Mouse (Mus musculus): ENCODE measurements around the gene Nr5a2. TPM values are rescaled to one million over a fixed set of nuclear protein-coding genes. Genes with fewer than 3 reads are reported as not detected.
A peak's percentile ranks its signal among the peaks of the same experiment; 100 is the strongest.

Gene Nr5a2
- polyA plus RNA-seq, 1 experiment from 2014 or later = 0.24 TPM

GRCm38 (mm10) chr1:136958185-136958584 lies 2.1 kb downstream of the Nr5a2 start:
- 0% methylated on average over 11 of the region's 13 CpGs for WGBS
- H3K27me3 ChIP-seq (ENCODE audit: poor library complexity, severe bottlenecking) = peaks cover 76% of the 10 kb centered on the region
- peaks cover 20% of the 10 kb centered on the region for H3K4me1 ChIP-seq
- H3K4me3 ChIP-seq = peak overlapping the region; percentile 29
- H3K27ac ChIP-seq = no peak overlapping the region
- no peaks in the 10 kb centered on the region for H3K36me3 ChIP-seq (replicated peaks)
- H3K9me3 ChIP-seq = no peaks in the 10 kb centered on the region
- DNase-seq (ENCODE audit: extremely low spot score, low spot score) = peak; percentile 42

- 8% methylated on average over 8 of the region's 8 CpGs for WGBS
- DNase-seq (ENCODE audit: extremely low spot score, low spot score) = no peak
Observed at GRCm38 (mm10) chr1:136957696-136958095, 2.6 kb downstream of the Nr5a2 start.

DNA sequence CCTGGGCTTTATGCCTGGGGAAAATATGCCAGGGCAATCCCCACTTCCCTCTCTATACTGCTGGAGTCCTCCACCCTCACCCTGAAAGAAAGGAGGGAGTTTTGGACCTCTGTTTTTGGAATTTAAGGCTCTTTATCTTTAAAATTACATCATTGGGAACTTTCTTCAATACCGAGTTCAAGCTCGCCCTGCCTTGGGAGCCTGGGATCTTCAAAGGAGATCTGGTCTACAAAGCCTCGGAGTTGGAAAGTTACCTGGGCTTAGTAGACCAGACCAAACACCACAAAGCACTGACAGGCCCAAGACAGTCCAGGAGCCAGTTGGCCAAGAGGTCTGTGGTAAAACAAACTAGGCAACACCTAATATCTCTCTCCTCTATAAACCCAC lies 6.1 kb downstream of the Nr5a2 start:
- Histone ChIP-seq H3K9me3 (peaks cover 4% of the 10 kb centered on the region; the same call in 1 of the 2 replicates), H3K27me3 (ENCODE audit: poor library complexity, severe bottlenecking) (peaks cover 100% of the 10 kb centered on the region), H3K4me3 (no peak overlapping the region), H3K4me1 (peaks cover 42% of the 10 kb centered on the region), H3K27ac (no peak overlapping the region), H3K36me3 (replicated peaks) (no peaks in the 10 kb centered on the region)
- no peak for DNase-seq (ENCODE audit: extremely low spot score, low spot score)
- 10% methylated on average over 3 of the region's 3 CpGs for WGBS

More at GRCm38 (mm10) chr1:136957696-136958095, 2.6 kb downstream of the Nr5a2 start:
- Histone ChIP-seq H3K4me1 (peaks cover 25% of the 10 kb centered on the region), H3K9me3 (no peaks in the 10 kb centered on the region), H3K27ac (no peak overlapping the region), H3K36me3 (replicated peaks) (no peaks in the 10 kb centered on the region), H3K4me3 (no peak overlapping the region), H3K27me3 (ENCODE audit: poor library complexity, severe bottlenecking) (peaks cover 81% of the 10 kb centered on the region)

GRCm38 (mm10) chr1:136953444-136954107 lies 6.7 kb downstream of the Nr5a2 start:
- no peak overlapping the region for H3K27ac ChIP-seq
- peaks cover 100% of the 10 kb centered on the region for H3K27me3 ChIP-seq (ENCODE audit: poor library complexity, severe bottlenecking)
- H3K9me3 ChIP-seq = peaks cover 4% of the 10 kb centered on the region; the same call in 1 of the 2 replicates
- H3K4me1 ChIP-seq = peaks cover 43% of the 10 kb centered on the region
- H3K36me3 ChIP-seq (replicated peaks) = no peaks in the 10 kb centered on the region
- DNase-seq (ENCODE audit: extremely low spot score, low spot score) = no peak
- H3K4me3 ChIP-seq = no peak overlapping the region
- 1% methylated on average over 15 of the region's 15 CpGs for WGBS

DNA sequence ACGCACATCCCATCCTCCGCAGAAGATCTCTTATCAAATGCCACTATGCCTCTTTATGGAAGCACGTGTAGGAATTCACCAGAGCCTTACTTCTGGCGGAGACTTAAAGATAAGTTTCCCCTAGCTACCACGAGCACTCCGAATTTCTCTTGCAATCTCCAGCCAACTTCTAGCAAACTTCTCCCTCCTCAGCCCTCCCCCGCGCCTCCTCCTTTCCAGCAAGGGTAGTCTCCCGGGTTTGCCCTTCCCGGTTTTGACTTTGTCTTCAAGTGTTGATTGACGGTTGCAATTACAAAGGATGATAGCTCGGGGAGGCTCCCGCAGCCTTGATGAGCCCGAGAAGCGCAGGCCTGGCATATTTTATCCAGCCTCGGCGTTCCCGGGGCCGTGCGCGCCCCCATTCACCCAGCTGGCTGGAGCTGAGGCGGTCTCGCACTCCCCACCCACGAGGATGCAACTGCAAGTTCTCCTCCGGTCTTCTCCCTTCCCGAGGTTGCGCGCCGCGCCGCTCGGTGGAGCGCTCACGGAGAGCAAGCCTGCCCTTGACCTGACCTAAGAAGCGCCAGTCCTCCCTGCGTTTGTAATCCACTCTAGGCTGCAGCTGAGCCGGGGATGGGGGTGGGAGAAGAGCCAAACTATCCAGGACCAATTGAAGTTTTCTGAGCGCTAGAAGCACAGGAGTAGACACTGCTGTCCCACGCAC lies 7.5 kb downstream of the Nr5a2 start:
- H3K4me1 ChIP-seq = peaks cover 43% of the 10 kb centered on the region
- peaks cover 100% of the 10 kb centered on the region for H3K27me3 ChIP-seq (ENCODE audit: poor library complexity, severe bottlenecking)
- DNase-seq (ENCODE audit: extremely low spot score, low spot score) = peak; percentile 57
- peak overlapping the region; percentile 48 for H3K4me3 ChIP-seq
- H3K27ac ChIP-seq = no peak overlapping the region
- no peaks in the 10 kb centered on the region for H3K36me3 ChIP-seq (replicated peaks)
- peaks cover 4% of the 10 kb centered on the region; the same call in 1 of the 2 replicates for H3K9me3 ChIP-seq
- under 1% methylated on average over 39 of the region's 39 CpGs for WGBS

- 2% methylated on average over 18 of the region's 21 CpGs for WGBS
- peaks cover 4% of the 10 kb centered on the region; the same call in 1 of the 2 replicates for H3K9me3 ChIP-seq
- H3K27me3 ChIP-seq (ENCODE audit: poor library complexity, severe bottlenecking) = peaks cover 100% of the 10 kb centered on the region
- H3K4me3 ChIP-seq = peak overlapping the region; percentile 48
- DNase-seq (ENCODE audit: extremely low spot score, low spot score) = peak; percentile 39
- no peaks in the 10 kb centered on the region for H3K36me3 ChIP-seq (replicated peaks)
- H3K4me1 ChIP-seq = peaks cover 47% of the 10 kb centered on the region
- H3K27ac ChIP-seq = no peak overlapping the region
Observed at GRCm38 (mm10) chr1:136951946-136952531, 8.2 kb downstream of the Nr5a2 start.

- H3K36me3 ChIP-seq (replicated peaks) = no peaks in the 10 kb centered on the region
- H3K27me3 ChIP-seq (ENCODE audit: poor library complexity, severe bottlenecking) = peaks cover 100% of the 10 kb centered on the region
- peaks cover 4% of the 10 kb centered on the region; the same call in 1 of the 2 replicates for H3K9me3 ChIP-seq
- peaks cover 54% of the 10 kb centered on the region for H3K4me1 ChIP-seq
- H3K27ac ChIP-seq = no peak overlapping the region
- no peak overlapping the region for H3K4me3 ChIP-seq
- 16% methylated on average over 3 of the region's 3 CpGs for WGBS
- DNase-seq (ENCODE audit: extremely low spot score, low spot score) = no peak
Observed at GRCm38 (mm10) chr1:136951155-136951650, 9.0 kb downstream of the Nr5a2 start.

DNA sequence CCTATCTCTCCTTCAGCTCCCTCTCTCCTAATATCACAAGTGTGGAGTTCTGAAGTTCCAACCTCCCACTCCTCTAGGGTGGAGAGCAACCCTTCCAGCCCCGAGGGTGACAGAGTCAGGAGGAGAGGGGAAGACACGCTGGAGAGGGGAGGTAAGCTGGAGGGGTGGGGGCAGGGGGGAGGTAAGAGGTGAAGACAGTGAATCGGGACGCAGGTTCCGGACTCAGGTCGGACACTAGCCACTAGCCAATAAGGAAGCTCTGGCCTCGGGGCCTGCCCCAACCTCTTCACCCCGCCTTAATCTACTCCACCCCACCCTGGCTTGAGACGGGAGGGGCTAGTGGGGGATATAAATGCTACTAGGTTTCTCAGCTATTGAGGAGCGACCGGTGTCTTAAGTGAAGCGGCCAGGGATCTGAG lies 10.9 kb downstream of the Nr5a2 start:
- H3K36me3 ChIP-seq (replicated peaks) = no peaks in the 10 kb centered on the region
- under 1% methylated on average over 12 of the region's 12 CpGs for WGBS
- H3K27ac ChIP-seq = no peak overlapping the region
- peaks cover 100% of the 10 kb centered on the region for H3K27me3 ChIP-seq (ENCODE audit: poor library complexity, severe bottlenecking)
- peak overlapping the region; percentile 55 for H3K4me3 ChIP-seq
- H3K4me1 ChIP-seq = peaks cover 64% of the 10 kb centered on the region
- DNase-seq (ENCODE audit: extremely low spot score, low spot score) = peak; percentile 42
- H3K9me3 ChIP-seq = peaks cover 4% of the 10 kb centered on the region; the same call in 1 of the 2 replicates

GRCm38 (mm10) chr1:136948511-136949275 lies 11.6 kb downstream of the Nr5a2 start:
- H3K36me3 ChIP-seq (replicated peaks) = no peaks in the 10 kb centered on the region
- H3K27me3 ChIP-seq (ENCODE audit: poor library complexity, severe bottlenecking) = peaks cover 100% of the 10 kb centered on the region
- H3K27ac ChIP-seq = 0 out of 2 replicates have a peak overlapping the region, but pooled peaks have one; percentile 15
- H3K4me1 ChIP-seq = peaks cover 64% of the 10 kb centered on the region
- under 1% methylated on average over 61 of the region's 61 CpGs for WGBS
- peak; percentile 64 for DNase-seq (ENCODE audit: extremely low spot score, low spot score)
- peaks cover 4% of the 10 kb centered on the region; the same call in 1 of the 2 replicates for H3K9me3 ChIP-seq
- peak overlapping the region; percentile 55 for H3K4me3 ChIP-seq

DNA sequence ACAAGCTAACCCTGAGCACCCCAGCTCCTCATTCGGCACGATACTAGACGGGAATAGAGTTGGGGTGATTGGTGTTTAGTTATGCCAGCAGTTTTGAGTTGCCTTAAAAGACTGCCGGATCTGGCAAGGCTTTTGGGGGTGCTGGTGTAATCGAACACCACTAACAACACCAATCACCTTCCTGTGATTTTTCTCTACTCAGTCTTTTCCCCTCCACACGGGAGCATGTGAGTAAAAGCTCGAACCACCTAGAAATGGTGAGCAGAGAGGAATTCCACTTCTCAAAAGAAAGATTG lies 12.2 kb downstream of the Nr5a2 start:
- H3K9me3 ChIP-seq = peaks cover 4% of the 10 kb centered on the region; the same call in 1 of the 2 replicates
- peaks cover 100% of the 10 kb centered on the region for H3K27me3 ChIP-seq (ENCODE audit: poor library complexity, severe bottlenecking)
- H3K36me3 ChIP-seq (replicated peaks) = no peaks in the 10 kb centered on the region
- H3K27ac ChIP-seq = no peak overlapping the region
- no peak for DNase-seq (ENCODE audit: extremely low spot score, low spot score)
- H3K4me3 ChIP-seq = peak overlapping the region; percentile 55
- H3K4me1 ChIP-seq = peaks cover 59% of the 10 kb centered on the region
- 4% methylated on average over 7 of the region's 7 CpGs for WGBS

DNA sequence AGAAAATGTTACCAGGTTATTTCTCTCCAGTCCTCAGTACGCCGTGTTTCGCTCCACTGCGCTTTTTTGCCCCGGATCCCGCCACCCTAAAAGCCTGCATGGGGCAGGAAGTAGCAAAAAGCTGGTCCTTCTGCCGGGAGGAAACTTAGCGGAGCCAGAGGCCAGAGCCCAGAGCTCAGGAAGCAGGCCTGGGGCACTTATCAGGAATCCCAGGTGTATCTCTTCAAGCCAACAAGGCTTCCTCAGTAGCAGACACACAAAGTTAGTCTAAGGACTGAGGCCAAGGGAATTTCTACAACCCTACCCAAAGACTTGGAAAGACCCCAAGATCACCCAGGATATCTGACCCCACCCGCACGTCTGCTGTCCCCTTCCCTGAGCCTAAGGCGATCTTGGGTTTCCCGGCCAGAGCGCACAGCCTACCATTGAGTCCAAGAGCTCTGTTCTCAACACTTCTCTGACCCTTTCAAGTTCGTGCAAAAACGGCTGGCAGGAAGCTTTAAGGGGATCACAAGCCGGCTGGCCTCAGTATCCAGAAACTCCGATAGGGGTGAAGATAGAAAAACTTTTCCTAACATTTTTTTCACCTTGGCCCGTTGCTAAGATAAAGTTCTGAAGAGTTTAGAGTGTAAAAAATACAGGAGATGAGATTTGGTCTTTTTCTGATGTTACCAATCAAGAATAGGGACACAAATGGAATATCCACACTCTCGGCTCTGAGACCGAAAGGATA lies 12.7 kb downstream of the Nr5a2 start:
- H3K36me3 ChIP-seq (replicated peaks) = no peaks in the 10 kb centered on the region
- DNase-seq (ENCODE audit: extremely low spot score, low spot score) = peak; percentile 52
- H3K27me3 ChIP-seq (ENCODE audit: poor library complexity, severe bottlenecking) = peaks cover 100% of the 10 kb centered on the region
- H3K4me1 ChIP-seq = peaks cover 53% of the 10 kb centered on the region
- 1% methylated on average over 20 of the region's 20 CpGs for WGBS
- H3K27ac ChIP-seq = no peak overlapping the region
- peaks cover 4% of the 10 kb centered on the region; the same call in 1 of the 2 replicates for H3K9me3 ChIP-seq
- peak overlapping the region; percentile 55; the same call in 1 of the 2 replicates for H3K4me3 ChIP-seq
